Mouse (Mus musculus): ENCODE measurements around the gene Aipl1. TPM values are rescaled to one million over a fixed set of nuclear protein-coding genes. Genes with fewer than 3 reads are reported as not detected.
"Not testable (repeated sequence)": the region's sequence is repeated elsewhere in the genome, so short reads cannot be mapped to it uniquely, and the experiment has no call there.

Gene Aipl1
- polyA plus RNA-seq, 1 experiment, result not detected

DNA sequence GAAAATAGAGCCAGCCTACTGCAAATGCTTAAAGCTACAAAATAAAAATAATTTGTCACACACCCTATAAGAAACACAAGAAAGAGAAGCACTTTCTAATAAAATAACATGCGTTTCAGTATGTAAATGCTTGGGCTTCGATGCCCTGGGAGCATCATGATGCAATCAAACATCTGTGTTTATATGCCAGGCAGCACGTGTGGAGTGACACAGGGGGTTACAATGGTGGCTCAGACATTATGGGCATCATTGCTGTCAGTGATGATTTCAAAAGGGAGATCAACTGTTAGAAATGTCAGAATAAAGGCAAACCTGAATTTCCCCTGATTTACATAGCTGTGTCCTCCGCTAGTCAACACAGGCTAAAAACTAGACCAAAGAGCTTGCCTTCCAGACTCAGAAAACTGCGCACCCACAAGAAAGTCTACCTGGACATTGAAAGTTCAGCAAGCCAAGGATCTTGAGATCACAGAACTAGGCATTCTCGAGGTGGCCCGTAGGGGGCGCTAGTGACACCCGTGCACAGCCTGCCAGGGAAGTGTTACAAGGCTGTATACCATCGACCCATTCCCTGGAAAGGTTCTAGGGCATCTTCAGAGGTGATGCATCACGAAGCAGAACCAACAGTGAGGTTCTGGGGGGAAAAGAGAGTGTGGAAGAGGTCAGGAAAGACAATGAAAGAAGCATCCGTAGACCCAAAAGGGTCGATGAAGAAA, 35.0 kb downstream of the Aipl1 start:
- WGBS, result 44% methylated on average over 13 of the region's 13 CpGs
- Histone ChIP-seq H3K4me1 (ENCODE audit: control insufficient read depth, insufficient read depth, low read length) (no peaks in the 10 kb centered on the region; the same call in 1 of the 2 replicates), H3K4me3 (replicated peaks; ENCODE audit: control insufficient read depth, low read depth, low read length) (no peak overlapping the region), H3K27ac (ENCODE audit: control insufficient read depth, insufficient read depth, low read depth, low read length, poor library complexity) (no peak overlapping the region)
- TF ChIP-seq POLR2A (IDR thresholded peaks at IDR 0.05; ENCODE audit: borderline replicate concordance, control insufficient read depth, low read depth, low read length) (no peak), CTCF (IDR thresholded peaks at IDR 0.05; ENCODE audit: control insufficient read depth, insufficient read depth, low read length) (peak; percentile 67)

DNA sequence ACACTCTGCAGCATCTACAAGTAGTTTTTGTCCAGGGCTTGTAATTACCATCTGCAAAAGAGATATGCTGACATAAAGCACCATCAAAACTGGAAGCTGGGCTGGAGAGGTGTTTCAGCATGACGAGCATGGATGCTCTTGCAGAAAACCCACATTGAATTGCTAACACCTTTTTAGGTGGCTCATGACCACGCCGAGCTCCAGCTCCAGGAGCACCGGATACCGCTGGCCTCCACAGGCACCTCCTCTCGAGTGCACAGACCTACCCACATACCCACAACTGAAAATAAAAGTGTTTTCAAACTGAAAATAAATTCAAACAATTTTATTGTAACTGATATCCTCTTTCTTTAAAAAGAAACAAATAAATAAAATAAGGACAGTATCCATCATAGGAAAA, 37.1 kb downstream of the Aipl1 start:
- Histone ChIP-seq H3K27ac (ENCODE audit: control insufficient read depth, insufficient read depth, low read depth, low read length, poor library complexity) (no peak overlapping the region), H3K4me3 (replicated peaks; ENCODE audit: control insufficient read depth, low read depth, low read length) (no peak overlapping the region), H3K4me1 (ENCODE audit: control insufficient read depth, insufficient read depth, low read length) (no peaks in the 10 kb centered on the region; the same call in 1 of the 2 replicates)
- TF ChIP-seq POLR2A (IDR thresholded peaks at IDR 0.05; ENCODE audit: borderline replicate concordance, control insufficient read depth, low read depth, low read length), result no peak
- 53% methylated on average over 6 of the region's 6 CpGs for WGBS

- TF ChIP-seq CTCF (IDR thresholded peaks at IDR 0.05; ENCODE audit: control insufficient read depth, insufficient read depth, low read length) (no peak), POLR2A (IDR thresholded peaks at IDR 0.05; ENCODE audit: borderline replicate concordance, control insufficient read depth, low read depth, low read length) (no peak)
- WGBS, result 57% methylated on average over 11 of the region's 11 CpGs
Measured at GRCm38 (mm10) chr11:71996805-71997204, 40.5 kb downstream of the Aipl1 start.

GRCm38 (mm10) chr11:71995968-71996511, 41.3 kb downstream of the Aipl1 start:
- WGBS, result 3% methylated on average over 9 of the region's 9 CpGs
- H3K4me1 ChIP-seq (ENCODE audit: control insufficient read depth, insufficient read depth, low read length), result no peaks in the 10 kb centered on the region
- TF ChIP-seq POLR2A (IDR thresholded peaks at IDR 0.05; ENCODE audit: borderline replicate concordance, control insufficient read depth, low read depth, low read length), result no peak
- TF ChIP-seq CTCF (IDR thresholded peaks at IDR 0.05; ENCODE audit: control insufficient read depth, insufficient read depth, low read length), result no peak
- no peak overlapping the region for H3K27ac ChIP-seq (ENCODE audit: control insufficient read depth, insufficient read depth, low read depth, low read length, poor library complexity)
- H3K4me3 ChIP-seq (replicated peaks; ENCODE audit: control insufficient read depth, low read depth, low read length), result no peak overlapping the region

More at GRCm38 (mm10) chr11:71996805-71997204, 40.5 kb downstream of the Aipl1 start:
- H3K27ac ChIP-seq (ENCODE audit: control insufficient read depth, insufficient read depth, low read depth, low read length, poor library complexity), result no peak overlapping the region
- no peaks in the 10 kb centered on the region for H3K4me1 ChIP-seq (ENCODE audit: control insufficient read depth, insufficient read depth, low read length)
- H3K4me3 ChIP-seq (replicated peaks; ENCODE audit: control insufficient read depth, low read depth, low read length), result no peak overlapping the region

DNA sequence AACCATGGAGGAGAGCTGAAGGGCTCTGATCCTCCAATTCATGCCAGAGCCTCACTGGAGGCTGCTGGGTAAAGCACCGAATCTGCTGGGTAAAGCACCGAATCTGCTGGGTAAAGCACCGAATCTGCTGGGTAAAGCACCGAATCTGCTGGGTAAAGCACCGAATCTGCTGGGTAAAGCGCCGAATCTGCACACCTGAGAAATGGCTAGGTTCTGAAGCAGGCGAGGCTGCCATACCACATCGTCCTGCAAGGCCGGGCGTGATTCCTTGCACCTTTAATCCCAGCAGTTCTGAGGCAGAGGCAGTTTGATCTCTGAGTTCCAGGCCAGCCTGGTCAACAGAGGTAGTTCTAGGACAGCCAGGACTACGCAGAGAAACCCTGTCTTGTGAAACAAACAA, 44.9 kb downstream of the Aipl1 start:
- WGBS, result 86% methylated on average over 12 of the region's 12 CpGs
- no peak overlapping the region for H3K4me3 ChIP-seq (replicated peaks; ENCODE audit: control insufficient read depth, low read depth, low read length)
- no peak for TF ChIP-seq POLR2A (IDR thresholded peaks at IDR 0.05; ENCODE audit: borderline replicate concordance, control insufficient read depth, low read depth, low read length)
- no peak for TF ChIP-seq CTCF (IDR thresholded peaks at IDR 0.05; ENCODE audit: control insufficient read depth, insufficient read depth, low read length)
- no peaks in the 10 kb centered on the region for H3K4me1 ChIP-seq (ENCODE audit: control insufficient read depth, insufficient read depth, low read length)
- no peak overlapping the region for H3K27ac ChIP-seq (ENCODE audit: control insufficient read depth, insufficient read depth, low read depth, low read length, poor library complexity)

- TF ChIP-seq CTCF (IDR thresholded peaks at IDR 0.05; ENCODE audit: control insufficient read depth, insufficient read depth, low read length) (0 out of 2 replicates have a peak, but pooled peaks have one; percentile 28), POLR2A (IDR thresholded peaks at IDR 0.05; ENCODE audit: borderline replicate concordance, control insufficient read depth, low read depth, low read length) (no peak)
- H3K27ac ChIP-seq (ENCODE audit: control insufficient read depth, insufficient read depth, low read depth, low read length, poor library complexity), result no peak overlapping the region
- H3K4me3 ChIP-seq (replicated peaks; ENCODE audit: control insufficient read depth, low read depth, low read length), result no peak overlapping the region
- 15% methylated on average over 5 of the region's 5 CpGs for WGBS
- H3K4me1 ChIP-seq (ENCODE audit: control insufficient read depth, insufficient read depth, low read length), result no peaks in the 10 kb centered on the region
Measured at GRCm38 (mm10) chr11:71991541-71991940, 45.8 kb downstream of the Aipl1 start.

DNA sequence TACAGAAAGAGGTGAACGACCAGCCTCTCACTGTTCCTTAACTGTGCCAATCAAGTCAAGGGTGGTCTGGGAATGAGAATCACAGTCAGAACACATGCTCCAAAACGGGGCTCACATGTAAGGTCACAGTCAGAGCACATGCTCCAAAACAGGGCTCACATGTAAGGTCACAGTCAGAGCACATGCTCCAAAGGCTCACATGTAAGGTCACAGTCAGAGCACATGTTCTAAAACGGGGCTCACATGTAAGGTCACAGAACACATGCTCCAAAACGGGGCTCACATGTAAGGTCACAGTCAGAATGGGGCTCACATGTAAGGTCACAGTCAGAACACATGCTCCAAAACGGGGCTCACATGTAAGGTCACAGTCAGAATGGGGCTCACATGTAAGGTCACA, 47.9 kb downstream of the Aipl1 start:
- not testable (repeated sequence) for H3K27ac ChIP-seq (ENCODE audit: control insufficient read depth, insufficient read depth, low read depth, low read length, poor library complexity); H3K4me1 ChIP-seq (ENCODE audit: control insufficient read depth, insufficient read depth, low read length); H3K4me3 ChIP-seq (replicated peaks; ENCODE audit: control insufficient read depth, low read depth, low read length)
- WGBS, result 58% methylated on average over 5 of the region's 5 CpGs

- no peaks in the 10 kb centered on the region for H3K4me1 ChIP-seq (ENCODE audit: control insufficient read depth, insufficient read depth, low read length)
- no peak overlapping the region for H3K27ac ChIP-seq (ENCODE audit: control insufficient read depth, insufficient read depth, low read depth, low read length, poor library complexity)
- TF ChIP-seq CTCF (IDR thresholded peaks at IDR 0.05; ENCODE audit: control insufficient read depth, insufficient read depth, low read length) (no peak), POLR2A (IDR thresholded peaks at IDR 0.05; ENCODE audit: borderline replicate concordance, control insufficient read depth, low read depth, low read length) (no peak)
- WGBS, result 72% methylated on average over 14 of the region's 14 CpGs
- no peak overlapping the region for H3K4me3 ChIP-seq (replicated peaks; ENCODE audit: control insufficient read depth, low read depth, low read length)
Measured at GRCm38 (mm10) chr11:71987159-71988150, 49.9 kb downstream of the Aipl1 start.

Measured in bone marrow, adult 2 months (tissue).